Mouse (Mus musculus) skeletal muscle tissue, adult 2 months (tissue): ENCODE data around the gene 5031439G07Rik.

Source experiments
- DNase-seq: peaks from one replicate; pipeline ENCODE4 v3.0.0-alpha.2; 2012; ENCODE audit warnings: low read depth, low spot score

Gene 5031439G07Rik

DNA sequence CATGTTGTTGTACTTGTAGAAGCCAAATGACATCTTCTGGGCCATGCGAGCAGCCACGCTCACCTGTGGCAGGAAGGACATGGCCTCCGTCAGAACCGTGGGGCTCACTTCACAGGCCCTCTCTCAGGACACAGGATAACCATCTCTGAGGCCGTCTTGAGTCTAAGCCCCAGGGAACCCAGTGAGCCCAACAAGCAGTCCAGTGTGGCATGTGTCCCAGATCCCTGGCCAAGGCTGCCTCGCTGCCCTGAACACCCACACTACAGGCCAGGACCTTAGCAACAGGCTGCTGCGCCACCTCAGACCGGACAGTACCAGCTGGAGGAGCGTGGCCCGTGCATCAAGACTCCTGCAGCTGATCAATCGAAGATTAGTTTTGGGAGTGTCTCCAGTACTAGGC, 35.1 kb downstream of the 5031439G07Rik start:
- no peak for DNase-seq

DNA sequence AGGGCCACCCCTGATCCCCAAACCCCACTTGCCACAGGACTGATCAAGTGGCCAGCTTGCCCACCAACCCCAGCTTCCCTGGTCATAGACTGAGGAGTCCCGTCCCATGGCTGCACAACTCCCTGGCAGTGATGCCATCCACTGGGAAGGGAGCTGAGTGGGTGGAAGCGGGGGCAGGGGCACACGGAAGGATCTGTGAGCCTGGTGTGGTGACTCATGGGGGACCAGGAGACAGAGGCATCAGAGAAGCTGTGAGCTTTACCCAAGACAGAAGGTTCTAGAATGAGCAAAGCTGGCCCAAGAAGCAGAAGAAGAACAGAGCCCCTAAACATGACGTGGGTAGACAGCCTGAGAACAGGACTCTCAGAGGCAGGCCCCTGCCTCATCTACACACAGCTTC, 38.3 kb downstream of the 5031439G07Rik start:
- no peak for DNase-seq

DNA sequence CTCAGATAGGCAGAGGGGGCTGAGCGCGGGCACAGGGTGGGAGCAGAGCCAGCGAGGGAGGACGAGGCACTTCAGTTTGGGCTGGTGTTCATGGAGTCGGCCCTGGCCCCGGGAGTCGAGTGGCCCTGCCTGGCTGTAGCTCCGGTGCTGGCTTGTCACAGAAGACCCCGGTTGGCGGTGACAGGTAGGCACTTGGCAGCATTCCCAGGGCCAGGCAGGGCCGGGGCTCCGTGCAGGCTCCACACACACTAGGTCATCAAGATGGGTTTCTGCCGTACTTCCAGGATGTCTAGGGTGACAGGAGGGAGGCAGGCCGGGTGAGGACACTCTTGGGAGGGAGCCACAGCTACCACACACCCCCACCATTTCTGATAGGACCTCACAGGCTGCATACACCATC, 39.4 kb downstream of the 5031439G07Rik start:
- DNase-seq, result no peak

DNA sequence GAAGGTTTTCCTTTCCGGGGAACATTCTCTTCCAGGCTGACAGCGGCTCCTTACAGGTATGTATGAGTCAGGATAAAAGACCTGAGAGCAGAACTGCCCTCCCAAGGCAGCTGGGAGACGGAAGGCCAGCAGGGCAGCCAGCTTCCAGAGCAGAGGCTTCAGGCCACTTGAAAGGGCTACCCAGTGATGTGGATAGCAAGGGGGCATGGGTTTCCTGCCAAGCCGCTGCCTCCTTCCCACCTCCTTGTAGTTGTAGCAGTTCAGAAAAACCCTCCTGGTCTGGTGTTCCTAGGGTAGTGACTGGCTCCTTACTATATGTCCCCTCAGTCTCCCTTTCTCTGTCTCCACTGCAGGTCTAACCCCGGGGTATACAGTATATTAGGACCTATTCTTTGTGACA, 44.0 kb downstream of the 5031439G07Rik start:
- no peak for DNase-seq

DNA sequence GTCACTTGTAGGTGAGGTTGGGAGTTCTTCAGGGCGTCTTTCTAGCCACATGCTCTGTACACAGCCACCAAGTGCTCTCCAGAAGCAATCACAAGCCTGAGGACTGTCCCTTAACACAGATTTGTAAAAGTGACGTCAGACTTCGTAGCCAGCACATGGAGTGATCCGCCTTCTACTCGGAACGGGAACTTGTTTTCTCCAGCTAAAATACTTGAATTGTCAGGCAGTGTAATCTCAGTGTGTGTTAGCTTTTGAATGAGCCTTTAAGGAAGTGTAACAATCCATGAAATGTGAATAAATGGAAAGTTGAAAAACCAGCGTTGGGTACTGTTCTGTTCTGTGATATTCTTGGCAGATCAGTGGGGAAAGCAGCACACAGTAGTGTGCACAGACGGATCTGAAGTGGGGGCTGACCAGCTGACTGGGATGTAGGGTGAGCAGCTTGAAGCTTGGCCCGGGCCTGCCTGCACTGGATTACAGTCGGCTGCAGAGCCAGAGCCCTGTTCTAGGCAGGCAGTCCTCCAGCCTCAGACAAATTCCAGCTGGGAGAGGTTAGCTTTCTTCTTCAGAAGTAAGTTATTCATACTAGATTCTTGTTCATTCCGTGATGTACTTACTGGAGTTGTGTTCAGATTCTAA, 45.6 kb downstream of the 5031439G07Rik start:
- DNase-seq, result no peak

DNA sequence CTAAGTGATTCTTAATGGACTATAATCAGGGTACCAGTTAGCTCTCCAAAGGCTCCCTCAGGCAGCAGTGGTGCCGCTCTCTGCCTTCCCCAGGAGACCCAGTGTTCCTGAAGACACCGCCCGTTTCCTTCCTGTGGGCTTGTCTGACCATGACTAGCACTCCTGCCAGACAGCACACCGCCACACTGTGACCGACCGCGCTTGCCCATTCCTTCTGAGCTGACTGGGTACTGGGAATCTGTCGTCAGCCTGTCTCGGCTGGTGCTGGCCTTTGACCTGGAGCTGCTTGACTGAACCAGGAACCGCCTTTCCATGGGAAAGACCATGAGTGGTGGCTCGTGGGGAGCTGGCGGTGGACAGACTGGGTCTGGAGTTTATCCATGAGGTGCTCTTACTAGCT, 48.2 kb downstream of the 5031439G07Rik start:
- no peak for DNase-seq

DNA sequence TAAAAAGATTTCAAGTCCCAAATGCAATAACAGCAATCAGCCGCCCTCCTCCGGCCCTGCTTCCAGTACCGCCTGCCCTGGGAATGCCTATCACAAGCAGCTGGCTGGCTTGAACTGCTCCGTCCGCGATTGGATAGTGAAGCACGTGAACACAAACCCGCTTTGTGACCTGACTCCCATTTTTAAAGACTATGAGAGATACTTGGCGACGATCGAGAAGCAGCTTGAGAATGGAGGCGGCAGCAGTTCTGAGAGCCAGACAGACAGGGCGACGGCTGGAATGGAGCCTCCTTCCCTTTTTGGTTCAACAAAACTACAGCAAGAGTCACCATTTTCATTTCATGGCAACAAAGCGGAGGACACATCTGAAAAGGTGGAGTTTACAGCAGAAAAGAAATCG, 53.5 kb downstream of the 5031439G07Rik start:
- DNase-seq, result no peak

DNA sequence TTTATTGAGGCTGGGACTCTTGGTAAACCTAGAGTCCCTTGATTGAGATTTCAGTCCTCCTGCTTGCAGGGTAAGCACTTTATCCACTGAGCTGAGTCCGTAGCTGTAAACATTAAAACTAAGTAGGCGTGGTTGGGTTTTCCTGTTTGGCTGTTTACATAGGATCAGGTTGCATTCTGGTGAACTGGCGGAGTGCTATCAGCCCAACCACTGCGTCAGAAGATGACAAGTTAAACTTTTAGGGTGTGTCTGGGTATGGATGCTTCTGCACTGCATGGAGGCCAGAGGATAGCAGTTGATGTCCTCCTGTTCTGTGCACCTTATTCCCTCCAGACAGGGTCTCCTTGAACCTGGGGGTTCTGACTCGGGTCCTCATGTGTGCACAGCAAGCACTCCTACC, 56.0 kb downstream of the 5031439G07Rik start:
- DNase-seq, result no peak

DNA sequence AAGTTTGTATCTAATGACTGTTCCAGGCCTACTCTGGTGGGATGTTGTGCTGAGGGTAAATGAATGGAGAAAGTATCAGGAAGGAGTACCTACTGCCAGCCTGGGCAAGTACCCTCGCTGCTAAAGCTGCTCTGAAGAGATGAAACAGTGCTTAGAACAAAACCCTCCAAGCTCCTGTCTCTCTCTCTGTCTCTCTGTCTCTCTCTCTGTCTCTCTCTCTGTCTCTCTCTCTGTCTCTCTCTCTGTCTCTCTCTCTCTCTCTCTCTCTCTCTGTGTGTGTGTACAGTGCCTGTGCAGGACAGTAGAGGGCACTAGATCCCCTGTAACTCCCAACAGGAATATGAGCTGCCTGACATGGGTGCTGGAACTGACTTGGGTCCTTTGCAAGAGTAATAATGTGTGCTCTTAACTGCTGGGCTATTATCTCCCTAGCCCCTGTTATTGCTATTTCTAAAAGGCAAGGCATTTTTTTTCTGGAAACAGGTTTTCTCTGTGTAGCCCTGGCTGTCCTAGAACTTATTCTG, 62.8 kb downstream of the 5031439G07Rik start:
- DNase-seq, result no peak

DNA sequence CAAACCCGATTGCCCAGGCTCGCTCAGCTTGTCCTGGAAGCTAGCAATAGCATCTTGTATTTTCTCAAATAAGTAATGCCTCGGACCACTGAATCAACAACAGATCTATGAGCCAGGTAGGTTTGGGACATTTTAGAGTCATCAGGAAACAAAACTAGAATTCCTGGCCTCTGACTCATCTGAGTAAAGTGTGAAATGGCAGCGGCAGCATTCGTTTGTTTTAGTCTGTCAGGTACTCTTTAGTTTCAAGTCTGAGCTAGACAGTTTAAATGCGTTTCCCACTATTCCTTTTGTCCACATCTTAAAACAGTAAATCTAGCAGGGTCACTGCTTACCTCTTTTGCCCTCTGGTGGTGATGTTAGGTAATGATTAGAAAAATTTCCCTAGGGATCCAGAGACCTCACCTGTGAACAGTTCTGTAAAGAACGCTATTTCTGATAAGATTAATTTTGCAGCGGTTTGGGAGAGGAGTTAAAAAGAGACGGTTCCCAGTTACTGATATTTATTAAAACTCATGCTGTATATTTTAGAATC, 63.5 kb downstream of the 5031439G07Rik start:
- DNase-seq, result no peak

DNA sequence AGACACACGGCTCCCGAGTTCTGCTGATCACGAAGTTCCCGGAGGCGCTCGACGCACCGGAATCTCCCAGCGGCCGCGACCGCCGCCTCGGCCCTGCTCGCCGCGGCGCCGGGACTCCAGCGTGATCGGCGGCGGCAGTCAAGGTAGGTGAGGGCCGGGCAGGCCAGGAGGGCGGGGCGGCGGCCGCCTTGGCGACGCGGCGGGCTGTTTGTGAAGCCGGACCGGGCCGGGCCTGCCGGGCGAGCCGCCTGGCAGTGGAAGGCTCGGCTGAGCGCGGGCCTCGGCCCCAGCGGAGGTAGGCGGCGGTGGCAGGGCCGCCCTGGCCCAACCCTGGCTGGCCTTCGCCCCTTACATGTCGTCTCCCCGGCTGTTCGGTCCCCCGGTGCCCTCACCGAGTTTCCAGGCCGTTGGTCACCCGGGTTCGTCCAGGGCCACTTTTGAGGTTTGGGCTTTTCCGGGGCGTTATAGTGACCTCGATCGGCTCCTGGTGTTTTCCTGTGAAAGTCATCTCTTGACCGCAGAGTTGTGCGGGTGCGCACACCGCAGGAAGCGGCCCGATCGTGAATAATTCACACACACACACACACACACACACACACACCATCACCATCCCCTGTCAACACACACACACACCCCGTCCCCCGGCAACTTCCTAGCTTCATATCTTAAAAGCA, 64.7 kb downstream of the 5031439G07Rik start:
- no peak for DNase-seq

DNA sequence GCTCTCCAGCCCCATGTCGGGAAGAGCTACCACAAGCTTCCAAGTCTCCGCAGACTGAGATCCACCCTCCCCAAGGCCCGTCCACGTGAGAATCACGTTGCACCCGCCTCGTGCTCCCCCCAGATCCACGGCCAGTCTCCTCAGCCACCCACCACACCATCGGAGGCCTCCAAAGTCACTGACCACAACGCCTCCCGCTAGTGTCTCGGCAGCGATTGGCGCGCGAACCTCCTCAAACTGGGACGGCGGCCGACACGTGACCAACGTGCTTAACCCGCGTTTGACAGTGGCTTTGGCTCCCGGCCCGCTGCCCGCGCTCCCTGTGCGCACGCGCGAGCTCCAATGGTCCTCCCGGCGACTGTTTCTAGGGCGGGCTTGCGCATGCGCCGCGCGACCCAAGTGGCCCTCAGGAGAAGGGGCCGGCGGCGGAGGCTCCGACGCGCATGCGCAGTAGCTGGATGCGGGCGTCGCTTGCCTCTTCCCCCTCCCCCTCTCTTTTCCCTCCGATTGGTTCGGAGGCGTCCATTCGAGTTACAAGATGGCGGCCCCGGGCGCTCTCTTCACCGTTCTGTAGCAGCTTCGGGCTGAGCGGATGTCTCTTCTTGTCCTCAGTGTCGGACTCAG, 65.4 kb downstream of the 5031439G07Rik start, which contains the start of gene Nup50:
Nup50 (plus strand) TSS at position 528 of the 624 bp plus-strand sequence.
- DNase-seq, result peak; percentile 100

DNA sequence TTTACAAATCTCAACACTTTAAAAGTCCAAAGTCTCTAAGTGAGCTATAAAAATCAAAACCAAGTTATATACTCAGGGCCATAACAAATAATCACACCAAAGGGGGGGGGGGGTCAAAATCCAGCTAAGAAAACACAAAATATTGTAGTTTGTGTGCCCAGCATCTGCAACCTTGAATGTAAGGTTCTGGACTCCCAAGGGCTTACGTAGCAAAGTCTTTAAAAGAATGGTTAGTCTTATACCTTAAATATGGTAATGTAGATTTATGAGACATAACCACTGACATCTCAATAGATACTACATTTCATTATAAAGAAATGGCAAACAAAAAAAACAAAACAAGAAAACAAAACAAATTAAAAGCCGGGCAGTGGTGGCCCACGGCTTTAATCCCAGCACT, 68.4 kb downstream of the 5031439G07Rik start, which contains the start of gene Gm29666:
Gm29666 (minus strand) TSS at position 101 of the 400 bp plus-strand sequence.
- no peak for DNase-seq

DNA sequence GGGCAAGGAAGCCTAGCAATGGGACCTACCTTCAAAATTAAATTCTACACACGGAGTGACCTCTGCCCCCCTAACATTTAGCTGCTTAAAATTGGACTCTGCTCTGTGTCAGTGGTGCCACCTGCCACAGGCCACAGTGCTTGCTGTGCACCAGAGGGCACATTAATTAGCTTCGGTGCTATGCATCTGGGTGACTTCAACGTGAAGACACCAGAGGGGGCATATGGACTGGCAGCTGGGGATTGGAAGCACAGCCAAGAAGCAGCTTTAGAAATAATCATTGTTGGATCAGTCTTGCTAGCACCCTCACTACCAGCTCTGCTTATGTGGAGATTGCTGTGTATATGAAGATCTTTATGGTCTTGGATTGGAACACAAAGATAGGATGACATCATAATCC, 75.2 kb downstream of the 5031439G07Rik start:
- DNase-seq, result no peak

DNA sequence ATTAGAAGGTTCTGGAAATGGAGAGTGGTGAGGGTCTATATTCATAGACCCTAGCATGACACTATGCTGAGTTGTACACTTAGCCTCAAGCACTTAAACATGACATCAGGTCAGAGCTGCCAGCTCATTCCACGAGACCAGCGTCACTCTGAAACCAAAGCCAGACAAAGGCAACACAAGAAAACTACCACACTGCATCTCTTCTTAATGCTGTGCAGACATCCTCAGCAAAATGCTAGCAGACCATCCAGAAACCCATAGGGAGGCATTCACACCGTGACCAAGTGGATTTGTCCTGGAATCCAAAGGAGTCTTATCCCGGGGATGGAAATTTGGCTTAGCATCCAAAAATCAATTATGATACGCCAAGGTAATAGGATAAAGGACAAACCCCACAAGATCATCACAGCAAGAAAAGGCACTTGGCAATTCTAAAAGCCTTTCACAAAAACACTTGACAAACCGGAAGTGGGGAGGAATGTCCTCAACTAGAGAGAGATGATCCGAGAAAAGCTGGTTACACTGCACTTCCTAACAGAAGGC, 84.4 kb downstream of the 5031439G07Rik start:
- no peak for DNase-seq

DNA sequence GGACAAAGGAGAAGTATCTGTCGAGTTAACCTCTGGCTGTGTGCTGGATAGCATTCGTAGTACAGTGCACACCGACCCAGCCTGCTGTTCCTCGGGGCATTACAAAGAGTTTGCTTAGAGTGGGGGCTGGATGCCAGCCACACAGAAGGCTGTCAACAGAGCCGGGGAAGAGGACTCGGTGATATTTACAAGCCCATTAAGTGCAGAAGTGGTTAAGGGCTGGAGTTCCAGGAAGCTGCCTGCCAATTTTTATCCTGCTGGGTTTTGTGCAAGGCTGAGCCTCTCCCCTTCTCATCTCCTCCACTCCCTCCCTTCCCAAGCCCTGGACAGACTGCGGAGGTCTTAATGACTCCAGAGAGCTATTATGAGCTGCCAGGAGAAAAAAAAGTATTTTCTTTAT, 90.3 kb downstream of the 5031439G07Rik start:
- DNase-seq, result no peak

DNA sequence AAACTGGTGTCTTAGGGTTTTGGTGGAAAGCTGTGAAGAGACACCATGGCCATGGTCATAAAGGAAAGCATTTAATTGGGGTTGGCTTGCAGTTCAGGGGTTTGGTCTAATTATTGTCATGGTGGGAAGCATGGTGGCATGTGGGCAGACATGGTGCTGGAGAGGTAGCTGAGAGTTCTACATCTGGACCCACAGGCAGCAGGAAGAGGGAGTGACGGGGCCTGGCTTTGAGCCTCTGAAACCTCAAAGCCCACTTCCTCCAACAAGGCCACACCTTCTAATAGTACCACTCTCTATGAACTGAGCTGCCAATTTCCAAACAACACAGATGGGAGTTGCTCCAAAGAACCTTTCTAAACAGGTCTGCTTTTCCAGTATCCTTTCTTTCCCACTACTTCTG, 91.7 kb downstream of the 5031439G07Rik start:
- no peak for DNase-seq

DNA sequence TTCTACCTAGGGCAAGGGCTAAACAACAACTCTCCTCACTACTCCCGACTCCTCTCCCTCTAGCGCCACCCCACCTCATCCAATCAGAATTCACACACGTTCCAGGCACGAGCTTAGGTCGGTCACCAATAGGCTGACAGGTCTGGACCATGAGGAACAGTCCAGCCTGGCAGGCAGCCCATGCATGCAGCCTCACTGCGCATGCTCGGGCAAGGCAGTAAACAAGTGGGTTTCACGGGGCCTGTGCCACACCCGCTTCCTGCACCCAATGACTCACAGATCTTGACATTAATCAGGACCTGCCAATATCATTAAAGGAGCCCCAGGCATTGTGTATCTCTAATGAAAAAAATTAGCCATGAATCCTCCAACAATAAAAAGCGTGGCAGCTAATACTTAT, 92.1 kb downstream of the 5031439G07Rik start:
- DNase-seq, result peak; percentile 4
